Comparison of ENCODE assay signal across 19 mouse cellular contexts in genomic region chr17:8961644-8962043, GRCm38 (mm10). TPM values are rescaled to one million over a fixed set of nuclear protein-coding genes. Genes with fewer than 3 reads are reported as not detected.
DNase-seq lines count a peak whose midpoint lies in the region; ATAC-seq lines count a peak whose summit lies in the region.
"Had no signal": no experiment of that assay in that cellular context is flagged by ENCODE, and none has a peak within 500 bp of the region (broad histone marks: within the 10 kb centered on the region; RNA-seq: fewer than 3 reads in every experiment).

No protein-coding gene starts in this region.

- H3K4me3 ChIP-seq in forebrain, embryonic 14.5 days (ENCODE audit: low read depth, low read length), result no peak overlapping the region
- H3K4me3 ChIP-seq in midbrain, embryonic 13.5 days (replicated peaks), result no peak overlapping the region
- H3K4me3 ChIP-seq: embryonic facial prominence, embryonic 12.5 days; intestine, embryonic 15.5 days; limb, embryonic 13.5 days had no signal

- peaks cover 10% of the 10 kb centered on the region; the same call in 1 of the 2 replicates for H3K4me1 ChIP-seq in forebrain, embryonic 14.5 days (ENCODE audit: control insufficient read depth, insufficient read depth, low read length)
- peaks cover 13% of the 10 kb centered on the region for H3K4me1 ChIP-seq in midbrain, embryonic 13.5 days (replicated peaks)
- H3K4me1 ChIP-seq: embryonic facial prominence, embryonic 12.5 days; intestine, embryonic 15.5 days; limb, embryonic 13.5 days had no signal

- peak overlapping the region; percentile 46; the same call in 1 of the 2 replicates for H3K27ac ChIP-seq in forebrain, embryonic 14.5 days (ENCODE audit: low read depth, low read length)
- peak overlapping the region; percentile 35 for H3K27ac ChIP-seq in midbrain, embryonic 13.5 days
- H3K27ac ChIP-seq: embryonic facial prominence, embryonic 12.5 days; intestine, embryonic 15.5 days; limb, embryonic 13.5 days had no signal

- peak; percentile 35 for DNase-seq in embryo, embryonic 10 days (ENCODE audit: low spot score)
- no peak for DNase-seq in embryo, embryonic 11 days
- peak; percentile 28 for DNase-seq in R1 (ENCODE audit: low read depth, low spot score)
- DNase-seq in forebrain, embryonic 14.5 days (ENCODE audit: low spot score), result peak; percentile 70
- DNase-seq in layer of hippocampus, postnatal 25 days (ENCODE audit: extremely low spot score in 1 of 2, low spot score in 1 of 2), result no peak
- no peak for DNase-seq in lung, postnatal 36 days
- no peak for DNase-seq in gastrocnemius, postnatal 14 days
- DNase-seq: adrenal gland, postnatal 10 days; cerebellum, adult 9-11 months; gastrocnemius, postnatal 10 days; heart, postnatal 14 days; lung, postnatal 14 days; right cerebral cortex, postnatal 14 days; thymus, postnatal 36 days had no signal

- H3K36me3 ChIP-seq in forebrain, embryonic 14.5 days (ENCODE audit: control insufficient read depth, insufficient read depth, low read length), result peaks cover 39% of the 10 kb centered on the region; the same call in 1 of the 2 replicates
- peaks cover 34% of the 10 kb centered on the region for H3K36me3 ChIP-seq in midbrain, embryonic 13.5 days
- H3K36me3 ChIP-seq: embryonic facial prominence, embryonic 12.5 days; intestine, embryonic 15.5 days; limb, embryonic 13.5 days had no signal

- no peaks in the 10 kb centered on the region for H3K9me3 ChIP-seq in forebrain, embryonic 14.5 days (replicated peaks; ENCODE audit: control insufficient read depth, low read length)
- no peaks in the 10 kb centered on the region for H3K9me3 ChIP-seq in midbrain, embryonic 13.5 days
- H3K9me3 ChIP-seq: embryonic facial prominence, embryonic 12.5 days; intestine, embryonic 15.5 days; limb, embryonic 13.5 days had no signal

- intact Hi-C loops in gastrocnemius, postnatal 14 days (cut with DNase I; ENCODE audit: low total_unique reads), result no loop called here

- no peaks in the 10 kb centered on the region for H3K27me3 ChIP-seq in forebrain, embryonic 14.5 days (replicated peaks; ENCODE audit: control insufficient read depth, insufficient read depth, low read length)
- H3K27me3 ChIP-seq in midbrain, embryonic 13.5 days, result no peaks in the 10 kb centered on the region
- H3K27me3 ChIP-seq: embryonic facial prominence, embryonic 12.5 days; intestine, embryonic 15.5 days; limb, embryonic 13.5 days; Patski had no signal

- no peak overlapping the region for H3K9ac ChIP-seq in forebrain, embryonic 14.5 days (ENCODE audit: low read length)
- no peak overlapping the region; the same call in 1 of the 2 replicates for H3K9ac ChIP-seq in midbrain, embryonic 13.5 days (replicated peaks)
- H3K9ac ChIP-seq: embryonic facial prominence, embryonic 12.5 days; intestine, embryonic 15.5 days; limb, embryonic 13.5 days had no signal

- 40% methylated on average over 14 of the region's 14 CpGs for WGBS in forebrain, embryonic 14.5 days
- 26% methylated on average over 14 of the region's 14 CpGs for WGBS in midbrain, embryonic 13.5 days

- ATAC-seq in forebrain, embryonic 14.5 days, result peak; percentile 88
- ATAC-seq in midbrain, embryonic 13.5 days, result peak; percentile 70
- ATAC-seq: intestine, embryonic 15.5 days; Patski had no signal

- H3K4me2 ChIP-seq in forebrain, embryonic 14.5 days (ENCODE audit: low read length), result no peak overlapping the region
- H3K4me2 ChIP-seq in midbrain, embryonic 13.5 days (replicated peaks), result no peak overlapping the region
- H3K4me2 ChIP-seq: embryonic facial prominence, embryonic 12.5 days; intestine, embryonic 15.5 days; limb, embryonic 13.5 days had no signal

RNA-seq across cellular contexts. Expression of gene 1700010I14Rik, which starts 26.5 kb away (rescaled TPM):
- 1.0 and 1.4 TPM in 2 replicates for polyA plus RNA-seq in forebrain, embryonic 14.5 days (2014; fragmentation: Nextera tagmentation; extraction: Ambion mirVana)
- 2.7 and 3.1 TPM in 2 replicates for polyA plus RNA-seq in midbrain, embryonic 13.5 days (2015; fragmentation: Nextera tagmentation; extraction: Ambion mirVana)
- 1 to 10 TPM; 1.6 to 2.2 TPM for total RNA-seq in layer of hippocampus, postnatal 25 days (2021)
- under 1 TPM; 0.22 to 0.33 TPM for total RNA-seq in gastrocnemius, postnatal 14 days (2021)

Comparison
In these comparisons a context has a peak if more than half of its experiments do, and no peak if none do; other contexts are left out.
1. DNase-seq: peak in embryo, embryonic 10 days (single experiment), R1 (single experiment) and forebrain, embryonic 14.5 days (single experiment); none in embryo, embryonic 11 days (single experiment), layer of hippocampus, postnatal 25 days (0 of 2), lung, postnatal 36 days (single experiment) and gastrocnemius, postnatal 14 days (single experiment).